Mouse (Mus musculus) frontal cortex, postnatal 36 days (tissue): ENCODE data around the gene Esp18.

Source experiments
- DNase-seq, 2 experiments: peaks; one replicate each; pipeline ENCODE4 v3.0.0; 2022; ENCODE audit warnings: low spot score in 2 of 2

Gene Esp18

DNA sequence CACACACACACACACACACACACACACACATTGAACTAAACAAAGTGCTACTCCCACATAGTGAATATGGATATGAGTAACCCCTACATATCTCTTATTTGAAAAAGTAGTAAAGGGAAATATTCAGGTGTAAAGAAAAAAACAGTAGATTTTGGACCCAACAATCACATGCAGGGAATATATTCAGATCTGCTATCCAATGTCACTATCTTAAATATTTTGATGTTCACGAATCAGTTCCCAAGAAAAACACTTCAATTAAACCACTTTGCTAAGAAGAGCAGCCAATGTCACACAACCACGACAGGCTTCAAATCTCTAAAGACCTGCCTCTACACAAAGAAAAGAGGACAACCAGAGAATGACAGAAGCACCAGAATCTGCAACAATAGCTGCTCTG lies at the start of gene Esp18:
TSS of gene Esp18 (plus strand) at position 301 of the 400 bp plus-strand sequence.
- no peak for DNase-seq

DNA sequence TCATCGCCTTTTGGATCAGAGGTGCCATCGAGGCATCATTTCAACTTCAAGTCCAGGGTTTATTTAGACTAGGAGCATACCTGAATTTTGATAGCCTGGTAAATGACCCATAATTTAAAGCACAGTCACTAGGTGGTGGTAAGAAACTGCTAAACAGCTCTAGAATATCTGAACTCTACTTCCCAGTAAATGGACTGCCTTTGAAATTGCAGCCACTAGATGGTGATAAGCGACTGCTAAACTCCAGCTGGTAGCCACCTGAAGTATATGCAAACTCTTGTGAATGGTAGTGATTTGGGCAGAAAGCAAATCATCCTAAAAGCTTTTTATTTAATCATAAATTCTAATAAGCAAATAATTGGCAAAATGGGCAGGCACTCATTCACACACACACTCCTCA lies 42.8 kb upstream of the Esp18 start:
- DNase-seq = no peak
